20 mouse cellular contexts compared by ENCODE assay signal in genomic region chr4:70020905-70021470, GRCm38 (mm10).
DNase-seq lines count a peak whose midpoint lies in the region; ATAC-seq and TF ChIP-seq lines count a peak whose summit lies in the region.
"Had no signal": no experiment of that assay in that cellular context is flagged by ENCODE, and none has a peak within 500 bp of the region (broad histone marks: within the 10 kb centered on the region; RNA-seq: fewer than 3 reads in every experiment).

No protein-coding gene starts in this region.

- DNase-seq in forebrain, embryonic 10.5 days (ENCODE audit: extremely low spot score, low spot score) = no peak
- DNase-seq in kidney, postnatal 0 days (ENCODE audit: low spot score) = peak; percentile 53
- DNase-seq in kidney, postnatal 10 days = no peak
- DNase-seq in hindbrain, embryonic 14.5 days (ENCODE audit: low spot score) = no peak
- peak; percentile 16 for DNase-seq in retina, postnatal 1 day
- no peak for DNase-seq in layer of hippocampus, postnatal 25 days (ENCODE audit: extremely low spot score in 1 of 2, low spot score in 1 of 2)
- DNase-seq: adrenal gland, postnatal 25 days; cerebellum, adult 9-10 months; heart, postnatal 4 days; kidney, adult 9 months; lung, adult 18-20 months; lung, postnatal 10 days; right cerebral cortex, postnatal 14 days had no signal

- no peak overlapping the region for H3K27ac ChIP-seq in forebrain, embryonic 15.5 days (replicated peaks)
- no peak overlapping the region for H3K27ac ChIP-seq in forebrain, embryonic 10.5 days
- H3K27ac ChIP-seq in kidney, postnatal 0 days = no peak overlapping the region
- H3K27ac ChIP-seq in hindbrain, embryonic 14.5 days = 0 out of 2 replicates have a peak overlapping the region, but pooled peaks have one; percentile 11
- H3K27ac ChIP-seq: heart, embryonic 10.5 days; intestine, embryonic 15.5 days; limb, embryonic 13.5 days; liver, embryonic 12.5 days; midbrain, embryonic 12.5 days had no signal

- H3K27me3 ChIP-seq in forebrain, embryonic 15.5 days = no peaks in the 10 kb centered on the region
- H3K27me3 ChIP-seq in forebrain, embryonic 10.5 days (ENCODE audit: poor library complexity, severe bottlenecking) = no peaks in the 10 kb centered on the region
- H3K27me3 ChIP-seq in kidney, postnatal 0 days (ENCODE audit: insufficient read depth, low read length) = no peaks in the 10 kb centered on the region
- H3K27me3 ChIP-seq in hindbrain, embryonic 14.5 days (ENCODE audit: control insufficient read depth, insufficient read depth, low read length) = no peaks in the 10 kb centered on the region
- H3K27me3 ChIP-seq: intestine, embryonic 15.5 days; limb, embryonic 13.5 days; liver, embryonic 12.5 days; midbrain, embryonic 12.5 days had no signal

- H3K4me1 ChIP-seq in forebrain, embryonic 15.5 days = no peaks in the 10 kb centered on the region
- H3K4me1 ChIP-seq in forebrain, embryonic 10.5 days = 0 out of 2 replicates have a peak, but pooled peaks cover 4% of the 10 kb centered on the region
- H3K4me1 ChIP-seq in kidney, postnatal 0 days (replicated peaks; ENCODE audit: insufficient read depth, low read length) = no peaks in the 10 kb centered on the region
- H3K4me1 ChIP-seq in hindbrain, embryonic 14.5 days (replicated peaks; ENCODE audit: control insufficient read depth, insufficient read depth, low read length) = no peaks in the 10 kb centered on the region
- H3K4me1 ChIP-seq: heart, embryonic 10.5 days; intestine, embryonic 15.5 days; limb, embryonic 13.5 days; liver, embryonic 12.5 days; midbrain, embryonic 12.5 days had no signal

- no peaks in the 10 kb centered on the region for H3K36me3 ChIP-seq in forebrain, embryonic 15.5 days
- no peaks in the 10 kb centered on the region for H3K36me3 ChIP-seq in forebrain, embryonic 10.5 days (replicated peaks)
- H3K36me3 ChIP-seq in kidney, postnatal 0 days (ENCODE audit: insufficient read depth, low read length) = no peaks in the 10 kb centered on the region
- H3K36me3 ChIP-seq in hindbrain, embryonic 14.5 days (replicated peaks; ENCODE audit: control insufficient read depth, insufficient read depth) = no peaks in the 10 kb centered on the region
- H3K36me3 ChIP-seq: heart, embryonic 10.5 days; intestine, embryonic 15.5 days; limb, embryonic 13.5 days; liver, embryonic 12.5 days; midbrain, embryonic 12.5 days had no signal

- no peak overlapping the region for H3K9ac ChIP-seq in forebrain, embryonic 15.5 days (replicated peaks)
- H3K9ac ChIP-seq in kidney, postnatal 0 days (ENCODE audit: low read depth, low read length) = no peak overlapping the region
- H3K9ac ChIP-seq in hindbrain, embryonic 14.5 days = no peak overlapping the region
- H3K9ac ChIP-seq: intestine, embryonic 15.5 days; limb, embryonic 13.5 days; liver, embryonic 12.5 days; midbrain, embryonic 12.5 days had no signal

- H3K9me3 ChIP-seq in forebrain, embryonic 15.5 days = no peaks in the 10 kb centered on the region
- no peaks in the 10 kb centered on the region for H3K9me3 ChIP-seq in forebrain, embryonic 10.5 days
- no peaks in the 10 kb centered on the region for H3K9me3 ChIP-seq in kidney, postnatal 0 days (replicated peaks; ENCODE audit: low read length)
- H3K9me3 ChIP-seq in hindbrain, embryonic 14.5 days (ENCODE audit: control insufficient read depth, low read length) = no peaks in the 10 kb centered on the region
- H3K9me3 ChIP-seq: heart, embryonic 10.5 days; intestine, embryonic 15.5 days; limb, embryonic 13.5 days; liver, embryonic 12.5 days; midbrain, embryonic 12.5 days had no signal

- WGBS in forebrain, embryonic 15.5 days = 38% methylated on average over 6 of the region's 6 CpGs
- WGBS in forebrain, embryonic 10.5 days = 60% methylated on average over 6 of the region's 6 CpGs
- 50% methylated on average over 6 of the region's 6 CpGs for WGBS in kidney, postnatal 0 days
- WGBS in hindbrain, embryonic 14.5 days = 38% methylated on average over 6 of the region's 6 CpGs

- ATAC-seq in forebrain, embryonic 15.5 days (replicated peaks) = 0 out of 2 replicates have a peak, but pooled peaks have one; percentile 35
- ATAC-seq in kidney, postnatal 0 days (replicated peaks; ENCODE audit: low FRiP score, low read depth) = no peak
- 0 out of 2 replicates have a peak, but pooled peaks have one; percentile 34 for ATAC-seq in hindbrain, embryonic 14.5 days (ENCODE audit: low FRiP score)
- ATAC-seq: CD4-positive, CD25-positive, alpha-beta regulatory T cell, adult 4 months; intestine, embryonic 15.5 days; liver, embryonic 12.5 days had no signal

- TF ChIP-seq CTCF in kidney, postnatal 0 days (IDR thresholded peaks at IDR 0.05; ENCODE audit: low read depth) = no peak

- H3K4me2 ChIP-seq in forebrain, embryonic 15.5 days (replicated peaks) = no peak overlapping the region
- no peak overlapping the region for H3K4me2 ChIP-seq in kidney, postnatal 0 days (ENCODE audit: low read length)
- H3K4me2 ChIP-seq in hindbrain, embryonic 14.5 days (replicated peaks) = no peak overlapping the region
- H3K4me2 ChIP-seq: intestine, embryonic 15.5 days; limb, embryonic 13.5 days; liver, embryonic 12.5 days; midbrain, embryonic 12.5 days had no signal

- H3K4me3 ChIP-seq in forebrain, embryonic 15.5 days = no peak overlapping the region
- H3K4me3 ChIP-seq in forebrain, embryonic 10.5 days = no peak overlapping the region
- H3K4me3 ChIP-seq in kidney, postnatal 0 days (replicated peaks; ENCODE audit: low read depth, low read length) = no peak overlapping the region
- no peak overlapping the region for H3K4me3 ChIP-seq in hindbrain, embryonic 14.5 days (replicated peaks; ENCODE audit: low read length)
- H3K4me3 ChIP-seq: heart, embryonic 10.5 days; intestine, embryonic 15.5 days; limb, embryonic 13.5 days; liver, embryonic 12.5 days; midbrain, embryonic 12.5 days had no signal

Comparison
In these comparisons a context has a peak if more than half of its experiments do, and no peak if none do; other contexts are left out.
1. DNase-seq: peak in kidney, postnatal 0 days (single experiment) and retina, postnatal 1 day (single experiment); none in forebrain, embryonic 10.5 days (single experiment), kidney, postnatal 10 days (single experiment), hindbrain, embryonic 14.5 days (single experiment) and layer of hippocampus, postnatal 25 days (0 of 2).